Mouse (Mus musculus) frontal cortex, postnatal 36 days (tissue): ENCODE measurements around the gene Mfsd11.
"Not testable (repeated sequence)": the region's sequence is repeated elsewhere in the genome, so short reads cannot be mapped to it uniquely, and the experiment has no call there.

Source experiments
- DNase-seq, 2 experiments: peaks; one replicate each; pipeline ENCODE4 v3.0.0; 2022; ENCODE audit warnings: low spot score in 2 of 2

Mfsd11 gene

GRCm38 (mm10) chr11:116881440-116881839 lies 29.2 kb downstream of the Mfsd11 start:
- DNase-seq = peak; percentile 23 to 40

- DNase-seq = no peak
These were observed 30.2 kb downstream of the Mfsd11 start for GRCm38 (mm10) chr11:116882446-116882845.

- no peak for DNase-seq
These were observed 31.8 kb downstream of the Mfsd11 start for GRCm38 (mm10) chr11:116884061-116884460.

GRCm38 (mm10) chr11:116885275-116886151 lies 33.3 kb downstream of the Mfsd11 start:
- DNase-seq = peak; percentile 80 to 87

- DNase-seq = no peak
These were observed 34.9 kb downstream of the Mfsd11 start for GRCm38 (mm10) chr11:116887136-116887535.

GRCm38 (mm10) chr11:116893532-116894442 lies 41.5 kb downstream of the Mfsd11 start:
- peak in 1 of 2 experiments; percentile 35 for DNase-seq

GRCm38 (mm10) chr11:116895402-116895801 lies 43.2 kb downstream of the Mfsd11 start:
- DNase-seq = no peak

- DNase-seq = no peak
These were observed 47.0 kb downstream of the Mfsd11 start for GRCm38 (mm10) chr11:116899247-116899646.

- DNase-seq = not testable (repeated sequence)
These were observed 50.3 kb downstream of the Mfsd11 start for GRCm38 (mm10) chr11:116902588-116902987.

- no peak for DNase-seq
These were observed 53.7 kb downstream of the Mfsd11 start for GRCm38 (mm10) chr11:116905741-116906456.

GRCm38 (mm10) chr11:116913573-116913972 lies 61.3 kb downstream of the Mfsd11 start:
- DNase-seq = no peak

GRCm38 (mm10) chr11:116914267-116914885 lies 62.1 kb downstream of the Mfsd11 start:
- DNase-seq = no peak

- no peak for DNase-seq
These were observed 63.0 kb downstream of the Mfsd11 start for GRCm38 (mm10) chr11:116915241-116915640.

- DNase-seq = no peak
These were observed 65.1 kb downstream of the Mfsd11 start for GRCm38 (mm10) chr11:116917361-116917760.

GRCm38 (mm10) chr11:116918323-116919185 lies 66.3 kb downstream of the Mfsd11 start, which contains the start of gene Mgat5b:
Mgat5b (plus strand) TSS chr11:116918863.
- peak; percentile 90 to 91 for DNase-seq

GRCm38 (mm10) chr11:116919186-116920020 lies 67.2 kb downstream of the Mfsd11 start:
- no peak for DNase-seq

- DNase-seq = no peak
These were observed 68.5 kb downstream of the Mfsd11 start for GRCm38 (mm10) chr11:116920746-116921145.

- DNase-seq = no peak
These were observed 69.8 kb downstream of the Mfsd11 start for GRCm38 (mm10) chr11:116922058-116922457.
